Mouse (Mus musculus) yolk sac, embryonic 10.5 days (tissue): ENCODE measurements around the gene Tlx1.
A peak's percentile ranks its signal among the peaks of the same experiment; 100 is the strongest.

Source experiments
- DNase-seq: peaks from one replicate; pipeline ENCODE4 v3.0.0-alpha.2; 2017; ENCODE audit warnings: low spot score

The Tlx1 gene

GRCm38 (mm10) chr19:45150490-45151181 is at the start of gene Tlx1:
Gene Tlx1, plus strand, starts transcription at chr19:45150680.
- DNase-seq = no peak

GRCm38 (mm10) chr19:45105591-45105990 is 44.9 kb upstream of the Tlx1 start:
- no peak for DNase-seq

DNA sequence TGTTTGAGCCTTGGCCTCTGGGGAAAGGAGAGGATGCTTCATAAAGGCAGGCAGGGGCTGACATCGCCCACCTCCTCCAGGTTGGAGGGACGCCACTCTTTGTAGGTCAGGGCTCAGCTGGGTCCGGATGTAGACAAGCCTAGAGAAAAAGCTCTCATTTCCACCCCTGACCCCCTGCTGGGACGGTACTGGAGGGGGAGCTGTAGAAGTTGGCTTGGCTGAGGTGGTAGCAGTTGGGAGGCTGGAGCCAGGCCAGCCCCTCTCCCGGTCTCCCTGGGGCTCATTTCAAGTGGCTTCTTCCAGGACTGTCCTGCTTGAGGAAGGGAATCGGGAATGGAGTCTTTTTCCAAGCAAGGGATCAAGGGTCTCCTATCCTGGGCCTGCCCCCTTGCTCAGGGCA is 43.8 kb upstream of the Tlx1 start:
- peak; percentile 13 for DNase-seq

- no peak for DNase-seq
Measured at GRCm38 (mm10) chr19:45110681-45111080, 39.8 kb upstream of the Tlx1 start.

DNA sequence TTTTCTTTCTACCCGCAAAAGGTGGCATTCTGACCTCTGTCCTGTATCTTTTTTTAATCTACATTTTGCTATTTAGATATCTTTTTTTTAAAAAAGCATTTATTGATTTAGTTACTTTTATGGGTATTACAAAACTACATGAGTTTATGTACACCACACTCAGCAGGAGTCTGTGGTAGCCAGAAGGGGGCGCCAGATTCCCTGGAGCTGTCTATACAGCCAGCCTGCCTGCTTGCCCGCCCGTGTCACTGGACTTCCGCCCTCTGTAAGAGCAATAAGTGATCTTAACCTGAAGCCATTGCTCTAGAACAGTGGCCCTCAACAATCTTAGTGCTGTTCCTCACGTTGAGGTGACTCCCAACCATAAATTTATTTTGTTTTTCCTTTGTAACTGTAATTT is 38.0 kb upstream of the Tlx1 start:
- DNase-seq = no peak

GRCm38 (mm10) chr19:45113791-45114460 is 36.6 kb upstream of the Tlx1 start:
- DNase-seq = peak; percentile 91

DNA sequence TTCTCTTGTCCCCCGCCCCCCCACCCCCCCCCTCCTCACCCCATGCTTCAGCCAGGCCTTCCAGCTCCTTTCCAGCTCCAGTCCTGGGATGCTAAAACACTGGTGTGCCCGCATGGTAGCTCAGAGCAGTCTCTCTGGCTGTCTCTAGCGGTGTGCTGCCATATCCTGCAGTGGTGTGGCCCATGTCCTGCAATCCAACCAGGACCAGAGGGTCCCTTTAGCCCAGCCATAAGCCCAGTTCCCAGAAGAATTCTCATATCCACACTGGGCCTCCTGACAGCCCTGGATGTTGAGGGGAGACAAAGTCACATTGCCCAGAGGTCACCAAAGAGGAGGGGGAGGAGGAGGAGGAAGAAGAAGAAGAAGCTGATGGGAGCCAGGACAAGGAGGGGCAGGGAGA is 35.7 kb upstream of the Tlx1 start:
- no peak for DNase-seq

GRCm38 (mm10) chr19:45116798-45117197 is 33.7 kb upstream of the Tlx1 start:
- peak; percentile 25 for DNase-seq

DNA sequence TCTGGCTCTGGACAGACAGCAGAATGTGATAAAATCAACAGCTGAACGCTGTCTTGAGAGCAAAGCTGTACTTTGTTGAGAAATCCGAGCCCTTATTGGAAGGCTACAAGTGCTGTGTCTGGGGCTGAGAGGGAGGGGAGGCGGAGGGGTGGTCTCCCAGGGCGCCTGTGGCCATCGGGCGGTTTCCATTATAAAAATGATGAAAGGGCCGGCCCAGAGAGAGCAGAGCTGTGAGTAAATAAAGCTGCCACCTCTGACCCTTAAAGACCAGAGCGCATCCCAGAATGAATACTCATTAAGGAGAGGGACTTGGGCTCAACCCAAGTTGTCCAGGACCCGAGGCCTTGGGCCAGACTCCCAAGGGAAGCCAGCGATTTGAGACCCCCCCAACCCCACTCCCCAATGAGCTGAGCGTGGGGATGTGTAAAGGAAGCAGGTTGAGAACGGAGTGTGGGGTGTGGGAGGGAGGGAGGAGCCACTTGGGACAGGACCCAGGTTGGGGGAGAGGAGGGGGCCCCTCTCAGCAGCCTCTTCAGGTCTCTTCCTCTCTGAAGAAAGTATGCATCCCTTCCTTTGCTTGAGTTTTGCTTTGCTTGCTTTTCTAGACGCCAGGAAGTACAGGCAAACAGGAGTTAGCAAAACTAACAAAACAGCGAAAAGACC is 18.4 kb upstream of the Tlx1 start:
- no peak for DNase-seq

GRCm38 (mm10) chr19:45142531-45142930 is 7.9 kb upstream of the Tlx1 start:
- no peak for DNase-seq

DNA sequence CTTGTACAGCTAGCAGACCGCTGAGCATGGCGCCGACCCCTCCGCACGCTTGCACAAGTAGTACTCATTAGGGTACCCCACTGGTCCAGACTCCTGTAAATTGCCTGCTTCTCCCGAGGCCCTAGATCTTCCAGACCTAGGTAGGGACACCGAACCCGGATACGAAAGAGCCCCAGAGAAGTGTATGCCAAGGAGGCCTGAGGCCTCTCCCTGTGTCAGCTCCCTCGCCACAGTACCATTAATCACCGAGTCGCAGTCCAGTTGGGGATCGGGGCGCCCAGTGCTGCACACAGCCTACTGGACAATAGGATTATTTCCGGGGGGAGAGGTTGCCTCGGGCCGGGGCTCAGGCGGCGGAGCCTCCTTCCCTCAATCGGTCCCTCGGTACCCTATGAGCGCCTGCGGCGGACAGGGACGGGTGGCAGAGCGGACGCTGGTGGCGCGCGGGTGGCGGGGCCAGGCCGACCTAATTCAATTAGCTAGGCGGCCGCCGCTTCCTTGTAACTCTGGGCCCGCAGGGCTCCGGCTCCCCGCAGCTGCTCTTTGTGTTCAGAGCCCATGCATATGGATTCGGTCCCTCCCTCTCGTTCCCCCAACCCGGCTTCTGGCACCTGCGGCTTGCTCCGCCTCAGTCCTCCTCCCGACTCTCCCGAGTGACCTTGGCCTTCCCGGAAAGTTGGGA is 7.1 kb upstream of the Tlx1 start:
- DNase-seq = no peak

DNA sequence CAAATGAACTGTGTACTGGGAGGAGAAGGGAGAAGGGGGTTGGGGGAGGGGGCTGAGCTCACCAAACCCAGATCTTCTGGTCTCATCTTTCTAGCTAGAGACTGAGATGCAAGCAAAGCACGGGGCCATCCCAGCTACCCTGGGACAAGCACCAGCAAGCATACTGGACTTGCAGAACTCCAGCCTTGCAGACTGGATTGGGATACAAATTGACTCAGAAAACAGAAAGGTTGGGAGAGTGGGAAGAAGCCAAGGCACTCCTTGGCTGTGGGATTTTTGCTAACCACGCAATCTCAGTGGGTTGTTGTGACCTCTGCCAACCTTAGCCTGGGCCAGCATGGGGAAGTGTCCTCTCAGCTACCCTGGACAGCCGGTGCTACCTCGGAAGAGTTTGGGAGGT is 3.4 kb upstream of the Tlx1 start:
- no peak for DNase-seq

GRCm38 (mm10) chr19:45151361-45152182 is 1.1 kb downstream of the Tlx1 start:
- no peak for DNase-seq

DNA sequence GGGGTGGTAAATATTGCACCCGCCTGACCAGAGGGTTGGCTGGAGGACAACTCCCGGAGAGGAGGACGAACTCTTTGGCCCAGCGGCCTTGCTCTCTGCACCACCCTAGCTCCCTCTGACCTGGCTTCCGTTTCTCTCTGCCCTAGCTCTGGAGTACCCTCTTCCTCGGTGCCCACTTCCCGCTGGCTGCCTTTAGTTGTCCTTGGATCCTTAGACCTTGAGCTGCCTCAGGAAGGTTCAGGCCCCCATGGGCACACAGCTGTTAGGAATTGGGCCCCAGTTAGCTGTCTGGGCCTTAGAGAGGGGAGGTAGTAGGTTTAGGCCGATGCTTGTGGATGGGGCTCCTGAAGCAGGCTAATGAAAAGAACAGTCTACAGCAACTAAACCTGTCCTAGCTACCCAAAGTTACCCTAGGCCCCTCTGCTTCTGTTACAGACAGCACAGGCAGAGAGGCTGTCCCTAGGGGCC is 1.7 kb downstream of the Tlx1 start:
- no peak for DNase-seq

DNA sequence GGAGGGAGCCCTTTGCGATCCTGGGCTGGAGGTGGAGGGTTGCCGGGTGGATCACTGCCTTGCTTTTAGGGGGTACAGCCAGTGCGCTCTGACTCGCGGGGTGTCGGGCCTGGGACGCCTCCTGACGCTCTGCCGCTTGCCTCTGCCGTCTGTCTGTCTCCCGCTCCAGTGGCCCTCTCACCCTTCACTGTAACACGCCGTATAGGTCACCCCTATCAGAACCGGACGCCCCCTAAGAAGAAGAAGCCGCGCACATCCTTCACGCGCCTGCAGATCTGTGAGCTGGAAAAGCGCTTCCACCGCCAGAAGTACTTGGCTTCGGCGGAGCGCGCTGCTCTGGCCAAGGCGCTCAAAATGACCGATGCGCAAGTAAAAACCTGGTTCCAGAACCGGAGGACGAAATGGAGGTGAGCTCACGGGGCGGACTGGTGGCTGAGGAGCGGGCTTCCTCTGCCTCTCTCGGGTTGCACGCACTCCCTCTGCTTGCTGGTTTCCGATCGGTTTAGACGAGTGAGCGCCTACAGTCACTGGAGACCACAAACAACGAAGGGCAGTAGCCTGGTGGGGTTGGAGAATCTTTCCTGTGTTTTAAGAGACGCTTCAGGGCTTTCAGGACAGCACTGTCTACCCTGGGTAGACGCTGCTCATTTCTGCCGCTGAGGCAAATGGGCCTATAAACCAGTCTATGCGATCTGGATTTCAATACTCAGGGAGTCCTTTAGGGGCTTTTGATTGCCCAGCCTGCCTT is 3.0 kb downstream of the Tlx1 start:
- no peak for DNase-seq

DNA sequence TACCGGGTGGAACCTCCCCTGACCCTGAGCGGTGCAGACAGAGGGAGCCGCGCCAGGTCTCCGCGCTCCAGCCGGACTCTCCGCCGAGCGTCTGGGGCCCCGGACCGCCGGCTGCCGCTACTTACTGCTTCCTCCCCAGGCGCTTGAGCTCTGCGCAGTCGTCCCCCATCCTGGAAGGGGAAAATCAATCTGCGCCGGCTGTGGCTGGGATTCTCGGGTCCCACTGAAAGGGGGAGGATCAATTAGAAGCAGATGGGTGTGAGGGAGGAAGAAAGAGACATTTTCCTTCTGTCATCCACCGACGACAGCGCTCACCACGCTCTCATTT is 3.5 kb downstream of the Tlx1 start:
- no peak for DNase-seq

DNA sequence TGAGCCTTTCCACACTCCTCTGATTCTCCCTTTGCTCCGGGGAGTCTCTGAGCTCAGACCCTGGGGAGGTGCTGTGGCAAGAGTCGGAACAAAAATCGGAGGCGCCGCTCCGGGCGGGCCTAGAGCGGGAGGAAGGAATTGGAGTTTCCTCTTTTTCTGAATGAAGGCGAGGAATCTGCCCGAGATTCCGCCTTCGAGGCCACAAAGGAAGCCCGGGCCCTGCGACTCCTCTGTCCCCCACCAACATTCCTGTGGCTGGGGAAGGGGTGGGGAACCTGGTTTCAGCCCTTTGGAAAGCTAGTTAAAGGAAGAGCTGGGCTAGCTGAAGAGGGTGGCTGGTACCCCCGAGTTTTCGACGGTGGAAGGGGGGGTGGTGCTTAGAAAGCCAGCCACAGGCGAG is 4.0 kb downstream of the Tlx1 start:
- DNase-seq = no peak

- no peak for DNase-seq
Measured at GRCm38 (mm10) chr19:45155141-45155790, 4.8 kb downstream of the Tlx1 start.

DNA sequence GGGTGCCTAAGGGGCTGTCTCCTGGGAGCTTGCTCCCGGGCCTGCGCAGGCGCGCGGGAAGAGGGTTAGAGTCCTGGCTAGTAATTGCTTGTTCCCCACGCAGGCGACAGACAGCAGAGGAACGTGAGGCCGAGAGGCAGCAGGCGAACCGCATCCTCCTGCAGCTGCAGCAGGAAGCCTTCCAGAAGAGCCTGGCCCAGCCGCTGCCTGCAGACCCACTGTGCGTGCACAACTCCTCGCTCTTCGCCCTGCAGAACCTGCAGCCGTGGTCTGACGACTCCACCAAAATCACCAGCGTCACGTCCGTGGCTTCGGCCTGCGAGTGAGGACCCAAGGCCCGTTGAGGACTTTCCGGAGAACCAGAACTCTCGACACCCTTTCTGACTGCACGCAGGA is 5.3 kb downstream of the Tlx1 start:
- no peak for DNase-seq

DNA sequence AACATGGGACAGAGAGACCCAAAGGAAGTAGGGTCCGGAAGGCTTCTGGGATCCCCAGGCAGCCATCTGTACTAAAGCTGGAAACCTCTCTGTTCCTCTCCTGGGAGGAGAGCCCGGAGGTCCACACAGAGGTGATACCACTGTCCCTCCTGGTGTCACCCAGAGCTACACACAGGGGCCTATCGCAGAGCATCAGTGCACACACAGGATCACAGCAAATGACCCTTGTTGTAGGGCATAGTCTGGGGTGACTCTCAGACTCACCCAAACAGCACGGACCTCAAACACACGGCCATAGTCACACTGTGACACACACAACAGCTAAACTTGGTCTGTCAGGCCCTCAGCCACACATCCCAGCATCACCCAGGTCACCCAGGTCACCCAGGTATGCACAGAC is 5.9 kb downstream of the Tlx1 start:
- DNase-seq = no peak

DNA sequence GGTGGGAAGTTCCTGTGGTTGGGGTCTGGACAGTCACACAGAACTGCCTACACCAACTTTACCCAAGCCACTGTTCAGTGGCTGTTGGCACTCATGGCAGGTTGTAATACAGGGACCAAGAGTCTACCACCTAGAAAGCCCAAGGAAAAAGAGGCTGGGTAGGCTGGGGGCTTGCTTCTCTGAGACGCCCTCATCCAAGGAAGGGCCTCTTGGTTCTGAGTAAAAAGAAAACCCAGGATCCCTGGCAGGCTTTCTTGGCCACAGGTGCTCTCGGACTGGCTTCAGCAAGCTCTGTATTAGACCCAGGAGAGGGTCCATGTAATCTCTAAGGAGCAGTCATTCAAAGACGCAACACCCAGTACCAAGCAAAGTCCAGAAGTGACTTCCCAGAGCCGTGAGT is 7.7 kb downstream of the Tlx1 start:
- DNase-seq = no peak
